Mouse (Mus musculus) CH12.LX (cell line): ENCODE results near the gene Pde4d. TPM values are rescaled to one million over a fixed set of nuclear protein-coding genes. Genes with fewer than 3 reads are reported as not detected.

Experiments used
- DNase-seq: peaks from one replicate; pipeline ENCODE4 v3.0.0-alpha.2; 2013; ENCODE audit errors: extremely low read depth
- H3K27ac ChIP-seq: 2 replicates; pipeline ENCODE4 v1.5.1; 2012; ENCODE audit warnings: low read depth, mild to moderate bottlenecking, control low read depth, moderate library complexity; ENCODE audit not compliant: insufficient read depth
- H3K27me3 ChIP-seq: replicated peaks from 2 replicates; pipeline ENCODE3; 2012; ENCODE audit warnings: inconsistent platforms
- H3K36me3 ChIP-seq, 2 experiments: replicated peaks in 1 of 2; 2 replicates each; pipeline versions ENCODE3 to v1.6.1; 2012; ENCODE audit warnings: inconsistent platforms in 1 of 2, low read length in 1 of 2, mild to moderate bottlenecking in 1 of 2, mixed read lengths in 1 of 2, moderate library complexity in 1 of 2; ENCODE audit not compliant: control insufficient read depth in 1 of 2, insufficient read depth in 1 of 2
- H3K4me1 ChIP-seq, 2 experiments: 2 replicates each; pipeline ENCODE4 v1.6.1; 2012; ENCODE audit warnings: inconsistent platforms in 1 of 2, moderate library complexity in 1 of 2; ENCODE audit not compliant: insufficient read depth in 2 of 2, control insufficient read depth in 1 of 2
- H3K4me2 ChIP-seq: 2 replicates; pipeline ENCODE4 v1.6.1; 2012; ENCODE audit warnings: low read depth, mild to moderate bottlenecking, control low read depth; ENCODE audit not compliant: poor library complexity, insufficient read depth, severe bottlenecking
- H3K4me3 ChIP-seq, 3 experiments: fragments of 150-350 bp in 1 of 3; sonication (generic) in 1 of 3; replicated peaks in 1 of 3; 2 replicates each; pipeline versions ENCODE3 to v1.5.1; 2011 to 2012; ENCODE audit warnings: low read depth in 2 of 3, low read length in 2 of 3, mild to moderate bottlenecking in 2 of 3, moderate library complexity in 2 of 3, control low read depth in 1 of 3, improper control_type of control experiment in 1 of 3, inconsistent platforms in 1 of 3, mixed read lengths in 1 of 3; ENCODE audit not compliant: poor library complexity in 1 of 3
- H3K79me2 ChIP-seq: replicated peaks from 2 replicates; pipeline ENCODE4 v1.6.1; 2012; ENCODE audit warnings: mild to moderate bottlenecking, moderate library complexity; ENCODE audit not compliant: control insufficient read depth, poor library complexity, insufficient read depth, severe bottlenecking; ENCODE audit errors: extremely low read depth
- H3K9ac ChIP-seq: 2 replicates; pipeline ENCODE4 v1.6.1; 2012; ENCODE audit warnings: low read depth, mild to moderate bottlenecking, control low read depth, moderate library complexity; ENCODE audit not compliant: insufficient read depth
- H3K9me3 ChIP-seq: replicated peaks from 2 replicates; pipeline ENCODE3; 2012; ENCODE audit warnings: low read length, inconsistent platforms, mixed read lengths
- BHLHE40 ChIP-seq: IDR thresholded peaks from 2 replicates; pipeline ENCODE4 v1.6.1; 2011; ENCODE audit warnings: mild to moderate bottlenecking, low read depth, low read length, improper control_type of control experiment
- CHD2 ChIP-seq: IDR thresholded peaks from 2 replicates; pipeline ENCODE4 v1.6.1; 2011; ENCODE audit warnings: low read length, improper control_type of control experiment
- CTCF ChIP-seq, 2 experiments: IDR thresholded peaks in 1 of 2; conservative IDR thresholded peaks in 1 of 2; 2 replicates each; pipeline ENCODE4 v1.5.1; 2011 to 2012; ENCODE audit warnings: low read depth in 2 of 2, low read length in 2 of 2, improper control_type of control experiment in 1 of 2, inconsistent platforms in 1 of 2, mild to moderate bottlenecking in 1 of 2, moderate library complexity in 1 of 2
- ETS1 ChIP-seq: conservative IDR thresholded peaks from 2 replicates; pipeline ENCODE4 v1.6.1; 2012; ENCODE audit warnings: low read depth, mild to moderate bottlenecking, inconsistent platforms, low read length, improper control_type of control experiment, moderate library complexity
- GABPA ChIP-seq: IDR thresholded peaks from 2 replicates; pipeline ENCODE4 v1.6.1; 2012; ENCODE audit warnings: low read depth, low read length, improper control_type of control experiment, inconsistent platforms; ENCODE audit not compliant: insufficient replicate concordance
- IRF4 ChIP-seq: IDR thresholded peaks from 2 replicates; pipeline ENCODE4 v1.6.1; 2014; ENCODE audit warnings: low read depth, mild to moderate bottlenecking, inconsistent platforms, low read length, improper control_type of control experiment
- JUN ChIP-seq: IDR thresholded peaks from 2 replicates; pipeline ENCODE4 v1.6.1; 2011; ENCODE audit warnings: low read depth, mild to moderate bottlenecking, low read length, improper control_type of control experiment, moderate library complexity; ENCODE audit not compliant: insufficient read depth
- JUND ChIP-seq: conservative IDR thresholded peaks from 2 replicates; pipeline ENCODE4 v1.6.1; 2011; ENCODE audit warnings: low read depth, low read length, improper control_type of control experiment
- MAZ ChIP-seq: IDR thresholded peaks from 2 replicates; pipeline ENCODE4 v1.6.1; 2012; ENCODE audit warnings: low read depth, mild to moderate bottlenecking, inconsistent platforms, low read length, improper control_type of control experiment, moderate library complexity
- MXI1 ChIP-seq: IDR thresholded peaks from 2 replicates; pipeline ENCODE4 v1.6.1; 2011; ENCODE audit warnings: mild to moderate bottlenecking, low read depth, low read length, improper control_type of control experiment
- MYC ChIP-seq: IDR thresholded peaks from 2 replicates; pipeline ENCODE4 v1.6.1; 2011; ENCODE audit warnings: low read depth, mild to moderate bottlenecking, improper control_type of control experiment, low read length
- PAX5 ChIP-seq: IDR thresholded peaks from 2 replicates; pipeline ENCODE4 v1.6.1; 2012; ENCODE audit warnings: low read length, inconsistent platforms, mixed read lengths
- POLR2AphosphoS2 ChIP-seq: IDR thresholded peaks from 2 replicates; pipeline ENCODE4 v1.6.1; 2011; ENCODE audit warnings: low read depth, low read length, improper control_type of control experiment
- RAD21 ChIP-seq: IDR thresholded peaks from 2 replicates; pipeline ENCODE4 v1.6.1; 2011; ENCODE audit warnings: low read depth, mild to moderate bottlenecking, low read length, improper control_type of control experiment, moderate library complexity
- ZC3H11A ChIP-seq: IDR thresholded peaks from 2 replicates; pipeline ENCODE4 v1.6.1; 2012; ENCODE audit warnings: low read depth, mild to moderate bottlenecking, inconsistent platforms, low read length, improper control_type of control experiment
- dilution Hi-C: fragments of 300-500 bp; cut with MboI; formaldehyde crosslinking; loops from 2 replicates; pipeline ENCODE4 v1.14.3; 2020; ENCODE audit warnings: low sequenced_read_pairs; ENCODE audit not compliant: extremely low pct_unique_long_range_greater_than_20kb, extremely low pct_ligation_motif_present
- in situ Hi-C: fragments of 300-500 bp; cut with MboI; formaldehyde crosslinking; loops from 3 replicates; pipeline ENCODE4 v1.14.3; 2019; ENCODE audit warnings: low sequenced_read_pairs, low pct_ligation_motif_present, low pct_unique_long_range_greater_than_20kb, mixed read lengths
- polyA plus RNA-seq: library from polyadenylated mRNA; unstranded; fragments of >175 nt; gene quantifications from 2 replicates; pipeline ENCODE4 v1.2.1, GENCODE M21; 2012; ENCODE audit warnings: low read depth; ENCODE audit not compliant: insufficient read length
- total RNA-seq, 2 experiments: library from RNA; depleted of rRNA; stranded (reverse); fragments of 300-350 nt in 1 of 2; fragments of >200 nt in 1 of 2; gene quantifications; 2 replicates each; pipeline ENCODE4 v1.2.3; 2012 to 2014

The Pde4d gene
- total and polyA plus RNA-seq, 3 experiments: not detected

GRCm38 (mm10) chr13:109581284-109582070, 1131.7 kb downstream of the Pde4d start:
- Histone ChIP-seq H3K9ac (no peak overlapping the region), H3K27me3 (no peaks in the 10 kb centered on the region), H3K4me3 (no peak overlapping the region), H3K4me2 (no peak overlapping the region), H3K36me3 (no peaks in the 10 kb centered on the region), H3K9me3 (peaks cover 46% of the 10 kb centered on the region), H3K27ac (no peak overlapping the region), H3K79me2 (no peaks in the 10 kb centered on the region), H3K4me1 (no peaks in the 10 kb centered on the region)
- DNase-seq: no peak
- in situ Hi-C loops (no loop called here), dilution Hi-C loops (no loop called here)
- TF ChIP-seq MYC (no peak), MAZ (no peak), CHD2 (no peak), GABPA (no peak), PAX5 (no peak), CTCF (conservative IDR thresholded peaks at IDR 0.05 in 1 of 2, IDR thresholded peaks at IDR 0.05 in 1 of 2; ENCODE audit: low read depth in 2 of 2, low read length in 2 of 2) (no peak), JUND (no peak), ETS1 (no peak), JUN (no peak), MXI1 (no peak)
- TF ChIP-seq, all 38 proteins: peak for 0

GRCm38 (mm10) chr13:109590048-109590447, 1140.3 kb downstream of the Pde4d start:
- no peaks in the 10 kb centered on the region for H3K36me3 ChIP-seq
- H3K79me2 ChIP-seq: no peaks in the 10 kb centered on the region
- no peak for DNase-seq
- H3K4me1 ChIP-seq: no peaks in the 10 kb centered on the region
- H3K27me3 ChIP-seq: no peaks in the 10 kb centered on the region
- in situ Hi-C loops (no loop called here), dilution Hi-C loops (no loop called here)
- TF ChIP-seq MXI1 (no peak), POLR2AphosphoS2 (no peak), IRF4 (no peak), ZC3H11A (no peak), RAD21 (no peak), BHLHE40 (no peak)
- H3K27ac ChIP-seq: no peak overlapping the region
- H3K9me3 ChIP-seq: peaks cover 36% of the 10 kb centered on the region
- no peak overlapping the region for H3K4me2 ChIP-seq
- H3K9ac ChIP-seq: no peak overlapping the region
- no peak overlapping the region for H3K4me3 ChIP-seq
